Mouse (Mus musculus) mouse trophoblast stem cell (cell line): Measurements from ENCODE around the gene Apoc2.

Experiments used
- in situ Hi-C, 2 experiments: fragments of 300-500 bp; cut with MseI, MboI; formaldehyde crosslinking; loops; 2 replicates in 1 of 2; 3 replicates in 1 of 2; pipeline ENCODE4 v1.15.1; 2025

Apoc2 gene

GRCm38 (mm10) chr7:19680702-19681101 is 3.0 kb upstream of the Apoc2 start:
- in situ Hi-C loops = no loop called here

DNA sequence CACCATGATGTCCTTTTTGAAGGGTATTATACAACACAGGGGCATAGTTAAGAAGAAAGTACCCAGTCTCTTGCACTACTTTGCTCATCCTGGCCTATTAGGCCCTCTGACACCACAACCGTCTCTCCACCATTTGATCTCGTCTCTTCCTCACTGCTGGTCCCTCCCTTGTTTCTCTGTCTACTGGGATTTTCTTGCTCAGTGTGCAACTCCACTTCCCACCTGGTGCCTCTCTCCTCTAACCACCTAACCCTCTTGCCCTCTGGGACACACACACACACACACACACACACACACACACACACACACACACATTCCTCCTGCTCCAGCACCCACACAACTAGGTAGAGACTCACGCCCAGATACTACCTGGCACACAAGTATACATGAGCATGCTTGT is 1.2 kb upstream of the Apoc2 start:
- in situ Hi-C loops = no loop called here

- in situ Hi-C loops = no loop called here
Measured at GRCm38 (mm10) chr7:19676662-19677061, 1.1 kb downstream of the Apoc2 start.

GRCm38 (mm10) chr7:19675824-19676223 is 1.9 kb downstream of the Apoc2 start:
- in situ Hi-C loops = no loop called here

DNA sequence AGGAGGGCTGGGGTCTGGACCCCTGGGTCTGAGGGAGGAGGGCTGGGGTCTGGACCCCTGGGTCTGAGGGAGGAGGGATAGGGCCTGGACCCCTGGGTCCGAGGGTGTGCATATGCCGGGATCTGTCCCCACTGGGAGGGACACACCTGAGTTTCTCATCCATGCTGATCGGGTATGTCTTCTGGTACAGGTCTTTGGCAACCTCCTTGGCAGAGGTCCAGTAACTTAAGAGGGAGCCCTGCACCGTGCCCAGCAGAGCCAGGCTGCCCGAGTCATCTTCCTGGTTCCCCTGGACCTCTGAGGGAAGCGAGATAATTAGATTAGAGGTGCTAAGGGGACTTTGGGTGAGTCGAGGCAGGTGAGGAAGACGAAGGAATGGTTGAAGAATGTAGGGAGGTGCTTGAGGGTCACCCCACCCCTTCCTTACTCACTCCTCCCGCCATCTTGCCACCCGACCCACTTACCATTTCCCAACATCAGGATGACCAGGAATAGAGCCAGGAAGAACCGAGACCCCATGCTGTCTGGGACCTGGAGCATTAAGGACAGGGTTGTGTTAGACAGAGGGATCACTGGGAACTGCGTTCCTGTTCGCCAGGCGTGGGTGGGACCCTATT is 4.5 kb downstream of the Apoc2 start:
- in situ Hi-C loops = no loop called here

DNA sequence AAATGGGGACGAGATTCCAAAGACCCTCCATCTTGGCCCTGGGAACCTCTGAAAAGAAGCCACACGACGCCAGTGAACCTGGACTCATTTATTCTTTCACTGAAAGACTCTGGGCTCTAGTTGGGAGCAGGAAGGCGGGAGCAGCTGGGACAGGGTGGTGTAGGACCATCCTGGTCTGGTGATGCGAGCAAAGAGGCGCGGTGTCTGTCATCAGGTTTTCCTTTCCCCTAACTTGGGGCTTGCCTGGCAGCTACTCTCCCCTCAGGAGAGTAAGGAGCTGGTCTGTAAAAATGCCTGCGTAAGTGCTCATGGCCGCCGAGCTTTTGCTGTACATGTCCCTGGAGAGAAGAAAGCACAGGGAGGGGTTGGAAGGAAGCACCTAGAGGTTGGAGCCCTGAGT is 6.2 kb downstream of the Apoc2 start:
- in situ Hi-C loops = no loop called here

GRCm38 (mm10) chr7:19668947-19669721 is 8.6 kb downstream of the Apoc2 start:
- in situ Hi-C loops = loop anchor here in 1 of 2 experiments (5.0 kb wide), 1 partner anchor 33 kb away; no protein-coding TSS in a partner anchor

DNA sequence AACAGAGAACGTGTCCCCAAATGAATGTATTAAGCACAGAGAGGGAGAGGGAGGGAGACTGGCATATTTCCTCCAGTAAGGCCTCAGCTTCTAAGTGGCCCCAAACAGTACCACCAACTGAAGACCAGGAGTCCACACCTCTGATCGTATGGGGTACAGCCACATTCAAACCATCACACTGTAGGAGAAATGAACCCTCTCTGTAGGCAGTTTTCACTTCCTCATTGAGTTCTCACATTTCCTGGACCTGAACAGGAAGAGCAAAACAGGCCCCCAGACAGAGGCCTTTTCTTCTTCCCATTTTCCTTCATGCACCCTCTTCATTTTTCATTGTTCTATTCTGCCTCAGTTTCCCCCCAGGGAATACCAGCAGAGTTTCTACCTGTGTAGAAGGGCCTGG is 10.3 kb downstream of the Apoc2 start:
- in situ Hi-C loops = loop anchor here in 1 of 2 experiments (5.0 kb wide), 1 partner anchor 35 kb away; no protein-coding TSS in a partner anchor

GRCm38 (mm10) chr7:19666750-19667149 is 11.0 kb downstream of the Apoc2 start:
- in situ Hi-C loops = loop anchor here in 1 of 2 experiments (5.0 kb wide), 1 partner anchor 36 kb away; no protein-coding TSS in a partner anchor

DNA sequence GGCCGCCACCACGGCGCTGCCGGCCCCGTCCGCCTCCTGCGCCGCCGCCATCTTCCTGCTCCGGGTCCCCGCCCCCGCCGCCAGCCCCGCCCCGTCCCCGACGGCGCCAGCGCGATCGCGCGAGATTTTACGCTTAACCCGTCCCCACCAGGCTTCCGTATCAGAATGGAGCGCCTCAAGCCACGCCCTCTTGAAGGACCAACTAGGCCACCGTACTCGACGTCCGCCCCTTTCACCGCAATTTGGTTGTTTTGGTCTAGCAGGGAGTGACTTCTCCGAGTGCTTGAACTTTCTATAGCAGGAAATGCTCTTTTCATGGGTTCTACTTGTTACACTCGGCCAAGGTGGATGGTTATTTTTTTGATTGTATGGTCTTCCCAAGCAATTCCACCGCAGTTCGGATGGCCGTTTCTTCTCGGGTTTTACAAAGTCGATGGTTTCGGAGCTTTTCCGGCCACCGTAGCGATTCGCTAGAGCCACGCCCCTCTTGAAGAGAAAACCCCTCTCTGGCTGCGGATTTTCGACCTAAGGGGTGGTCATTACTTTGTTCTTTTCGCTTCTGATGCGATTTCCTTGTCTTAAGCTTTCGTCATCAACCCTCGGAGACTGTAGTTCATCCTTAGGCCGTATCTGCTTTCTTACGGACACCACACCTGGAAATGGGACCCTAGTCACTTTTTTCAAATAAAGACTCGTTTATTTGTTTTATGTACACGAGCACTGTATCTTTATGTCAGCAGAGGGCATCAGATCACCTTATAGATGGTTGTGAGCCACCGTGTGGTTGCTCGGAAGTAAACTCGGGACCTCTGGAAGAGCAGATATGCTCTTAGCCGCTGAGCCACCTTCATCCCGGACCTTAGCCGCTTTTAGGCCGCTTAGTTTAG is 12.5 kb downstream of the Apoc2 start, which contains the start of gene Clptm1:
Gene Clptm1 (minus strand): TSS at position 79 of the 887 bp plus-strand sequence.
- in situ Hi-C loops = loop anchor here in 1 of 2 experiments (5.0 kb wide), 1 partner anchor 37 kb away; no protein-coding TSS in a partner anchor

DNA sequence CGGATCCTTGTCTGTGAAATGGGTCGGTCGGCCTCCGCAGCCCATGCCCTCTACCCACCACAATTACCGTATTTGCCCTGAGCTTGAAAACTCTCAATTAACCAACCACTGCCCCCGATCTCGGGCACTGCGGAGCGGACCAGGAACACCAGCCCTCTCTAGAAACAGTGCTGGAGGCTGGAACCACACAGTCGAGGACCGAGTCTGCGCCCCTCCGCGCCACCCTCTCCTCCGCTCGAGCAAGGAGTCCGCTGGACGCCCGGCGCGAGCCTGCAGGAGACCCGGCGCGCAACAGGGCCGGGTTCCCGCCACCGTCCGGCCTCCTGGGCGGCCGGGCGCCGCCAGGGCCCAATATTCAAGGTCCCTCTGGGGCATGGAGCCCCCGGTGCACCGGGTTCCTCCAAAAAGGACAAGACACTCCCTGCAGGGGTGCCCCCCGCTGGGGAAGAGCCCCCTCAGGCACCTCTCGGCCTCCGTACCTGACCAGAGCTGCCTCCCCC is 13.2 kb downstream of the Apoc2 start:
- in situ Hi-C loops = no loop called here

- in situ Hi-C loops = no loop called here
Measured at GRCm38 (mm10) chr7:19663940-19664339, 13.8 kb downstream of the Apoc2 start.

- in situ Hi-C loops = no loop called here
Measured at GRCm38 (mm10) chr7:19652614-19653013, 25.1 kb downstream of the Apoc2 start.

DNA sequence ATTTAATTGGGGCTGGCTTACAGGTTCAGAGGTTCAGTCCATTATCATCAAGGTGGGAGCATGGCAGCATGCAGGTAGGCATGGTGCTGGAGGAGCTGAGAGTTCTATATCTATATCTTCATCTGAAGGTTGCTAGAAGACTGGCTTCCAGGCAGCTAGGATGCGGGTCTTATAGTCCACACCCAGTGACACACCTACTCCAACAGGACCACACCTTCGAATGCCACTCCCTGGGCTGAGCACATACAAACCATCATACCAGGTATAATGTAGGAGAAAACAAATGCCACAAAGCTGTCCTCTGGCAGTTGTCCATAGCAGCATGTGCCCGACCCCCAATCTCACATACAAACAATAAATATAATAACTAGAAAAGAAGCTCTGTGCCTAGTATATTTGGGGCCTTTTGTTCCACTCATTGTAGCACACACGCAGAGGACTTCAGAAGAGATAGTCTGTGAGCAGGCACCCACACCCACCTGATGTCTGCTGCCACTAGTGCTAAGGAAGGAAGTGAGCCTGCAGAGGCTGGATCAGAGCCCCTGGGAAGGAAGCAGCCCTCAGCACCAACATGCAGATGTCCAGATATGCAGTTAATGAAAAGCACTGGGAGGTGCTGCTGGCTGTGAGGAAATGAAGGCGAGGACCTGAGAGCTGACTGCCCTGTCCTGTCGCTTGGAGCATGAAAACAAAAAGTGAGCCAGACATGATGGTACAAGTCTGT is 26.5 kb downstream of the Apoc2 start:
- in situ Hi-C loops = no loop called here

DNA sequence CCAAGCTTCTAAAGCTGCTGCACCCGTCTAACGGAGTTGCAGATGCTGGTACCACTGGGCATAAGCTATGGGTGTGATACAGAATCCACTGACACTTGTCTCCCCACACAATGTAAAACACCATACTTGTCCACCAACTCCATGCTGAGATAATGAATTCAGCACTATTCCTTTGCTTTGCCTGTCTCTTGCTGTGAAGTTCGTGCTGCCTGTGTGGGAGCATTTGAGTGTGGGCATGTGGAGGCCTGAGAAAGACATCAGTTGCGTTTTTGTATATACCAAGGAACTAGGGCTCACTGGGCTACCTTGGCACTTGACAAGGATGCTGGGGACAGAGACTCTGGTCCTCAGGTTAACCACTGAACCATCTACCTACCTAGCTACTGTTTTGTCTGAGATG is 36.5 kb downstream of the Apoc2 start:
- in situ Hi-C loops = no loop called here

DNA sequence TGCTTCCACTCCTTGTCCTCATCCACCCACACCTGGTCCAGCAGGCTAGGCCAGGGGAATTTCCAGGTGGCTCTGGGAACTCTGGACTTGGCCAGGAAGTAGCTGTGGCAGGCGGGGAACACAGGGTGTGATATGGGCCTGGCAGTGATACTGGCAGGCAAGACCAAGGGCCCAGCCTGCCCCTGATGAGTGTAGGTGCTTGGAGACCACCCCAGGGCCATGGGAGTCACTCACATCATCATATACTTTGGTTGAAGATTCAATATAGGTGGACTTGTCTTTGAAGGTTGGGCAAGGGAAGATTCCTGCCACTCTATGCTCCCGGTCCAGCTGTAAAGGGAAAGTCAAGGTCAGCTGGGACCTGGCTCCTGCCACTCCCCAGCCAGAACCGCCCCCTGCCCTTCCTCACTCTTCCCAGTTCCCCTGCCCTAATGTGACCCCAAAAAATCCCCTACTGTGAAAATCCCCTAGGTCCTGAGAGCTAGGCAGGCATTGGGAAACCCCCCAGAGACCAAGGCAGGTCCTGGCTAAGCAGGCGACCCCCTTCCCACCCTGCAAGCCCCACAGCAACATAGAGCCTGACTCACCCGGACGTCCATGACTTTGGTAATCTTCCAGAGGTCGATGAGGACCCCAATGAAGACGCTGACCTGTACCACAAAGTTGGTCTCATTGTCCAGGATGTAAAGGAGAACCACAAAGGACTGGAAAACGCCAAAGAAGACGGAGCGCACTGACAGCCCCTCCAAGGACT is 42.5 kb downstream of the Apoc2 start:
- in situ Hi-C loops = no loop called here

- in situ Hi-C loops = no loop called here
Measured at GRCm38 (mm10) chr7:19634591-19634990, 43.1 kb downstream of the Apoc2 start.

DNA sequence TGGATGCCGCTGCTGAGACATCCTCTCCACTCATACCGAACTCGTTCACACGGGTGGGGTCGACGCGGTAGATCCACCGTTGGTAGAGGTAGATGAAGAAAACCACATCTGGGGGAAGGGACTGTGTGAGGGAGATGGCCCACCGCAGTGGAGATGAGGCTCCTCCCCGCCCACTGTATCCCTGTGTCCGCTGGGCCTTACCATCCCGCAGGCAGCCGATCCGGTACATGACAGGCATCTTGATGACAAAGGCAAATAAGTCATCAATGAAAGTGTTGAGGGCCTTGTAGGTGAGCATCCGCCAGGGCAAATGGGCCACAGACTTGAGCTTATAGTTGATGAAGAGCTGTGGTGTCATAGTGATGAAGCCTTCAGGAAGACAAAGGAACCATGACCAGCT is 43.9 kb downstream of the Apoc2 start:
- in situ Hi-C loops = no loop called here

GRCm38 (mm10) chr7:19633197-19633596 is 44.5 kb downstream of the Apoc2 start:
- in situ Hi-C loops = no loop called here

DNA sequence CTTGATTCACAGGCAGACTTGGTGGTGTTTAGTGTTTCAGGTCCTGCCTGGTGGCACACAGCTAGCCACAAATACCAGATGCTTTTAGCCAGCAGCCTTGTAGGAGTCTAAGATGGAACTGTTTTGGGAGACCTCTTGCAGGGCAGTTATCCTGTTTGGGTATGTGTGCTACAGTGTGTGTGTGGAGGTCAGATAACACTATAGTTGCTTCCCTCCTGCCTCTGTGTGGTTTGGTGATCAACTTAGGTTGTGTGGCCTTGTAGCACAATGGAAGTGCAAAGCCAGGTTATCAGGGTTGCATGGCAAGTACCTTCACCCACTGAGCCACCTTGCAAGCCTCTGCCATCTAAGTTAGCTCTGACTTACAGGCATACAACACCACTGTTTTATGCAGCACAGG is 45.0 kb downstream of the Apoc2 start:
- in situ Hi-C loops = no loop called here
